Mouse (Mus musculus) stomach, postnatal 0 days (tissue): ENCODE data around the gene Trak1.

Experiments used
- CTCF ChIP-seq: IDR thresholded peaks from 2 replicates; pipeline ENCODE4 v1.5.1; 2016; ENCODE audit warnings: antibody characterized with exemption, low read depth, mild to moderate bottlenecking, moderate library complexity
- EP300 ChIP-seq: optimal IDR thresholded peaks from 2 replicates; pipeline ENCODE3; 2016; ENCODE audit warnings: antibody characterized with exemption

- TF ChIP-seq CTCF = no peak
- no peak for TF ChIP-seq EP300
Observed at GRCm38 (mm10) chr9:121381678-121382297, 84.5 kb downstream of the Trak1 start.
